8 mouse cellular contexts compared by ENCODE assay signal in the genomic region with DNA sequence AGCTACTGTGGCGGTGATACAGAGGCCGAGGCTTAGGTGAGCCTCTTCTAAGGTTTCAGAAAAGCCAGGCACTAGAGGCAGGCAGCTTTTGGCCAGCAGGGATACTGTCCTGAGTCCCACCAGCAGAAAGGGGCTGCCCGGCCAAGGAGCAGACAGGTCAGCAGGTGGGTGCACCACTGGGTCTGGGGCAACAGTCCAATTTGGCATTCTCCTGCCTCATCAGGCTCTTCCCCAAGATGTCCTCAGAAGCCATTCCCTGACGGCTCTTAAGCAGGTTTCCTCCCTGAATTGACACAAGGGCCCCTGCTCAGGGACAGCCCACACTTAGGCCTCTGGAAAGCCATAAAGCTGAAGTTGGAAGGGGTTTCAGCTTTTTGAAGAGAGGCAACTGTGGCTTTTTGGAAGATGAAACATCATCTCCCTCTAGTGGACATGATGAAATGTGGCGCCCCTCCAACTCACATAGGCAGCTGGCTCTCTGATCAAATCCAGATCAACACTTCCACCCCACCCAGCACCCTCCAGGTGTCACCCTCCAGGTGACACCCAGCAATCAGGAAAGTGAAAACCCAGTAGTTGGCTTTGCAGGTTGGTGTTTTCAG. TPM values are rescaled to one million over a fixed set of nuclear protein-coding genes. Genes with fewer than 3 reads are reported as not detected.
DNase-seq lines count a peak whose midpoint lies in the region; ATAC-seq and TF ChIP-seq lines count a peak whose summit lies in the region.

No protein-coding gene starts in this region.

- no peak for ATAC-seq in hindbrain, embryonic 12.5 days (ENCODE audit: low FRiP score)
- no peak for ATAC-seq in heart, embryonic 14.5 days (ENCODE audit: insufficient number of reproducible peaks, insufficient read depth, low FRiP score, low read depth)

- no peak overlapping the region for H3K4me3 ChIP-seq in hindbrain, embryonic 10.5 days
- H3K4me3 ChIP-seq in hindbrain, embryonic 12.5 days: no peak overlapping the region
- H3K4me3 ChIP-seq in heart, embryonic 14.5 days (ENCODE audit: control insufficient read depth in 1 of 2, insufficient read depth in 1 of 2, low read depth in 1 of 2, low read length in 2 of 2): no peak overlapping the region
- no peak overlapping the region for H3K4me3 ChIP-seq in thymus, adult 2 months (ENCODE audit: control insufficient read depth, insufficient read depth, low read length)

- H3K9me3 ChIP-seq in hindbrain, embryonic 10.5 days: no peaks in the 10 kb centered on the region
- H3K9me3 ChIP-seq in hindbrain, embryonic 12.5 days (replicated peaks): no peaks in the 10 kb centered on the region
- H3K9me3 ChIP-seq in heart, embryonic 14.5 days (ENCODE audit: control insufficient read depth, low read length): no peaks in the 10 kb centered on the region

- H3K27ac ChIP-seq in hindbrain, embryonic 10.5 days: no peak overlapping the region
- H3K27ac ChIP-seq in hindbrain, embryonic 12.5 days: no peak overlapping the region
- H3K27ac ChIP-seq in heart, embryonic 14.5 days (replicated peaks in 1 of 2; ENCODE audit: control insufficient read depth in 1 of 2, insufficient read depth in 1 of 2, low read depth in 2 of 2, low read length in 2 of 2): peak overlapping the region; percentile 55 to 59; a peak in 2 of 4 replicates
- no peak overlapping the region for H3K27ac ChIP-seq in thymus, adult 2 months (ENCODE audit: control insufficient read depth, insufficient read depth, low read length)

- no peak overlapping the region for H3K4me2 ChIP-seq in hindbrain, embryonic 12.5 days (replicated peaks)
- H3K4me2 ChIP-seq in heart, embryonic 14.5 days (ENCODE audit: low read length): no peak overlapping the region

- peaks cover 5% of the 10 kb centered on the region; the same call in 1 of the 2 replicates for H3K27me3 ChIP-seq in hindbrain, embryonic 10.5 days (ENCODE audit: insufficient read depth, poor library complexity, severe bottlenecking)
- H3K27me3 ChIP-seq in hindbrain, embryonic 12.5 days: no peaks in the 10 kb centered on the region
- no peaks in the 10 kb centered on the region for H3K27me3 ChIP-seq in heart, embryonic 14.5 days (ENCODE audit: control insufficient read depth, insufficient read depth, low read length)
- H3K27me3 ChIP-seq in thymus, adult 2 months (ENCODE audit: control insufficient read depth, insufficient read depth, low read length): no peaks in the 10 kb centered on the region

- peak; percentile 56; the same call in 1 of the 2 replicates for TF ChIP-seq CTCF in thymus, adult 2 months (IDR thresholded peaks at IDR 0.05; ENCODE audit: borderline replicate concordance, control insufficient read depth, extremely low read depth, insufficient read depth, low read length, poor library complexity)

- 57% methylated on average over 5 of the region's 5 CpGs for WGBS in hindbrain, embryonic 10.5 days
- 57% methylated on average over 5 of the region's 5 CpGs for WGBS in hindbrain, embryonic 12.5 days
- WGBS in heart, embryonic 14.5 days: 56% methylated on average over 5 of the region's 5 CpGs
- WGBS in thymus, adult 2 months: 62% methylated on average over 5 of the region's 5 CpGs

- H3K4me1 ChIP-seq in hindbrain, embryonic 10.5 days (replicated peaks): peaks cover 12% of the 10 kb centered on the region; the same call in 1 of the 2 replicates
- 0 out of 2 replicates have a peak, but pooled peaks cover 3% of the 10 kb centered on the region for H3K4me1 ChIP-seq in hindbrain, embryonic 12.5 days
- peaks cover 11 to 16% of the 10 kb centered on the region in 2 experiments for H3K4me1 ChIP-seq in heart, embryonic 14.5 days (ENCODE audit: control insufficient read depth in 2 of 2, insufficient read depth in 2 of 2, low read length in 2 of 2)
- peaks cover 6% of the 10 kb centered on the region; the same call in 1 of the 2 replicates for H3K4me1 ChIP-seq in thymus, adult 2 months (replicated peaks; ENCODE audit: control insufficient read depth, insufficient read depth, low read length)

- no peaks in the 10 kb centered on the region for H3K36me3 ChIP-seq in hindbrain, embryonic 10.5 days
- H3K36me3 ChIP-seq in hindbrain, embryonic 12.5 days: no peaks in the 10 kb centered on the region
- peaks cover 7% of the 10 kb centered on the region for H3K36me3 ChIP-seq in heart, embryonic 14.5 days (ENCODE audit: control insufficient read depth, insufficient read depth, low read length)
- H3K36me3 ChIP-seq in thymus, adult 2 months (ENCODE audit: control insufficient read depth, insufficient read depth, low read length): no peaks in the 10 kb centered on the region

- no peak for TF ChIP-seq POLR2A in thymus, adult 2 months (IDR thresholded peaks at IDR 0.05; ENCODE audit: control insufficient read depth, extremely low read depth, insufficient read depth, low read length, poor library complexity)

- peak; percentile 17 for DNase-seq in hindbrain, embryonic 10.5 days (ENCODE audit: low spot score)
- peak; percentile 55 for DNase-seq in R1 (ENCODE audit: low read depth, low spot score)
- DNase-seq in embryo, embryonic 11 days: peak; percentile 71
- peak; percentile 39 to 86 for DNase-seq in layer of hippocampus, adult 18-20 months (ENCODE audit: low spot score in 2 of 2)
- peak; percentile 88 for DNase-seq in lung, postnatal 36 days
- DNase-seq in thymus, adult 2 months: peak; percentile 41

- H3K9ac ChIP-seq in hindbrain, embryonic 12.5 days: no peak overlapping the region
- peak overlapping the region; percentile 49; the same call in 1 of the 2 replicates for H3K9ac ChIP-seq in heart, embryonic 14.5 days (ENCODE audit: low read length)

RNA-seq across cellular contexts. Expression of a gene that starts 37.8 kb away (rescaled TPM):
- polyA plus RNA-seq in hindbrain, embryonic 10.5 days (2016; fragmentation: Nextera tagmentation; extraction: Ambion mirVana): 0.07 and 0.16 TPM in 2 replicates
- 0.40 and 0.59 TPM in 2 replicates for polyA plus RNA-seq in hindbrain, embryonic 12.5 days (2016; fragmentation: Nextera tagmentation; extraction: Ambion mirVana)
- polyA plus RNA-seq in heart, embryonic 14.5 days (2014; fragmentation: Nextera tagmentation; extraction: Ambion mirVana): 4.5 and 4.6 TPM in 2 replicates
- total RNA-seq in layer of hippocampus, adult 18-20 months (2021): 10 to 100 TPM; 80.4 to 80.8 TPM
- 26.2 and 69.9 TPM in 2 replicates for polyA plus RNA-seq in thymus, adult 2 months (2012; rRNA removed)

Comparison
In these comparisons a context has a peak if more than half of its experiments do, and no peak if none do; other contexts are left out.
1. DNase-seq: peak in every context shown above with its lines; median percentile 88 in lung, postnatal 36 days; 71 in embryo, embryonic 11 days; 62 in layer of hippocampus, adult 18-20 months; 55 in R1; 41 in thymus, adult 2 months; 17 in hindbrain, embryonic 10.5 days.
2. H3K27ac ChIP-seq: peak in heart, embryonic 14.5 days (2 of 2); none in hindbrain, embryonic 10.5 days (single experiment), hindbrain, embryonic 12.5 days (single experiment) and thymus, adult 2 months (single experiment).